Mouse (Mus musculus) lung, postnatal 0 days (tissue): ENCODE data around the gene Gm11568. TPM values are rescaled to one million over a fixed set of nuclear protein-coding genes. Genes with fewer than 3 reads are reported as not detected.
"Not testable (repeated sequence)": the region's sequence is repeated elsewhere in the genome, so short reads cannot be mapped to it uniquely, and the experiment has no call there.

ENCODE experiments used
- ATAC-seq: fragments of 200-750 bp; cut with Nextera tagmentation; 2 replicates; pipeline ENCODE4 v1.8.0; 2017; ENCODE audit warnings: moderate library complexity
- DNase-seq: peaks from one replicate; pipeline ENCODE4 v3.0.0-alpha.2; 2016; ENCODE audit warnings: low spot score
- H3K27ac ChIP-seq: fragments of 300-500 bp; sonication (generic); 2 replicates; pipeline ENCODE4 v1.5.1; 2014; ENCODE audit warnings: antibody characterized with exemption, mild to moderate bottlenecking, low read length, mixed read lengths
- H3K27me3 ChIP-seq: fragments of 300-500 bp; sonication (generic); replicated peaks from 2 replicates; pipeline ENCODE4 v1.6.1; 2014; ENCODE audit warnings: low read length, mixed read lengths; ENCODE audit not compliant: insufficient read depth
- H3K36me3 ChIP-seq: fragments of 300-500 bp; sonication (generic); 2 replicates; pipeline ENCODE4 v1.6.1; 2014; ENCODE audit warnings: low read length, mixed read lengths; ENCODE audit not compliant: insufficient read depth
- H3K4me1 ChIP-seq: fragments of 300-500 bp; sonication (generic); 2 replicates; pipeline ENCODE4 v1.6.1; 2014; ENCODE audit warnings: antibody characterized with exemption, low read depth, low read length, mixed read lengths; ENCODE audit not compliant: insufficient read depth
- H3K4me2 ChIP-seq: fragments of 300-500 bp; sonication (generic); replicated peaks from 2 replicates; pipeline ENCODE4 v1.6.1; 2014; ENCODE audit warnings: low read depth, mild to moderate bottlenecking, low read length, moderate library complexity, mixed read lengths
- H3K4me3 ChIP-seq: fragments of 300-500 bp; sonication (generic); 2 replicates; pipeline ENCODE4 v1.5.1; 2014; ENCODE audit warnings: low read depth, low read length
- H3K9ac ChIP-seq: fragments of 300-500 bp; sonication (generic); replicated peaks from 2 replicates; pipeline ENCODE4 v1.6.1; 2014; ENCODE audit warnings: low read depth, mild to moderate bottlenecking
- H3K9me3 ChIP-seq: fragments of 300-500 bp; sonication (generic); 2 replicates; pipeline ENCODE4 v1.6.1; 2016; ENCODE audit warnings: low read length, mixed read lengths
- CTCF ChIP-seq: IDR thresholded peaks from 2 replicates; pipeline ENCODE4 v1.5.1; 2016; ENCODE audit warnings: antibody characterized with exemption, mild to moderate bottlenecking
- EP300 ChIP-seq: IDR thresholded peaks from 2 replicates; pipeline ENCODE4 v1.6.1; 2016; ENCODE audit warnings: antibody characterized with exemption, mild to moderate bottlenecking, control low read depth
- WGBS: fragments of 180-500 bp; shearing (Covaris S2); extraction: QIAGEN DNeasy Blood & Tissue Kit; methylation state at CpG from one replicate; pipeline ENCODE4 v1.1.7; 2014; 5-methylcytosine and 5-hydroxymethylcytosine counted together
- polyA plus RNA-seq: library from polyadenylated mRNA; unstranded; fragments of >200 nt; fragmentation: Nextera tagmentation; extraction: Ambion mirVana; gene quantifications from 2 replicates; pipeline ENCODE4 v1.2.1, GENCODE M21; 2015

Gene Gm11568
- polyA plus RNA-seq, result not detected in 2 replicates

DNA sequence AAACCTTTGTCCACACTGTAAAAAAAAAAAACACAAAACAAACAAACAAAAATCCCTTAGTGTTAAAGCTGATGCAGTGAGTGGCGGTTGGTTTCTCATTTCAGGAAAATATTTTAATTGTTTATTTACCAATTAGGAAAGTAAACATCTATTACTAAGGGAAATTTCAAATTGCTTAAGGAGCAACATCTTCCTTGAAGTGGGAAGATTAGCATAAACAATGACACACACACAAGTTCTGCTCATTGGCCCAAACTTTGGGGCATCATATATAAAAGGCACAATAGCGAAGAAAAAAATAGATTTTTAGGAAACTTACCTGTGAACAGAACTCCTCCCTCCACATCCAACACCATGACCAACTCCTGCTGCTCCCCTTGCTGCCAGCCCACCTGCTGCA is at the start of gene Gm11568:
Gene Gm11568 (plus strand): TSS at position 301 of the 400 bp plus-strand sequence.
- DNase-seq (no peak), ATAC-seq (no peak)
- H3K9me3 ChIP-seq, result no peaks in the 10 kb centered on the region
- no peak within 1 kb of the TSS for H3K4me3 ChIP-seq
- H3K36me3 ChIP-seq, result no peaks in the 10 kb centered on the region
- H3K4me1 ChIP-seq, result no peaks in the 10 kb centered on the region
- no peak within 1 kb of the TSS for H3K9ac ChIP-seq
- no peak within 1 kb of the TSS for H3K27ac ChIP-seq
- TF ChIP-seq CTCF, result no peak
- no peak for TF ChIP-seq EP300
- H3K4me2 ChIP-seq, result no peak within 1 kb of the TSS
- H3K27me3 ChIP-seq, result no peaks in the 10 kb centered on the region
- 73% methylated on average over 2 of the region's 2 CpGs for WGBS

DNA sequence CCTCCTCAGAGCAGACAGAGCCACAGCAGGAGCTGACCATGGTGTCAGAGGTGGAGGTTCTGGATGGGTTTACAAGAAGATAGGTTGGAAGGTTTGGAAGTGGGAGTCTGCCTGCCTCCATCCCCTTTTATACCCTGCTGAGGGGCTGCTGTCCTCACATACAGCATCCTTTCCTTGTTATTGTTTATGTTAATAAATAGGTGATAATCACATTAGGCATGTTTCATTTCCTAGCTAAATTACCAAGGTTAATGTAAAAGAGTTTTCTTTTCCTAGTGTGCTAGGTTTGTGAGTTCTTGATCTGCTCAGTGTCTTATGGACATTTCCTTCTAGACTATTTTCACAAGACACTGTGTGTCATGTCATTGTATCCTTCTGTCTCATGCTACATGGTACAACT is 47.9 kb upstream of the Gm11568 start, which contains the start of gene Krtap4-13:
Gene Krtap4-13 (minus strand): TSS at position 101 of the 400 bp plus-strand sequence.
- ATAC-seq, H3K9me3 ChIP-seq, H3K27ac ChIP-seq, H3K4me3 ChIP-seq, H3K4me2 ChIP-seq, H3K9ac ChIP-seq, H3K36me3 ChIP-seq, H3K4me1 ChIP-seq, DNase-seq, H3K27me3 ChIP-seq: not testable (repeated sequence)

DNA sequence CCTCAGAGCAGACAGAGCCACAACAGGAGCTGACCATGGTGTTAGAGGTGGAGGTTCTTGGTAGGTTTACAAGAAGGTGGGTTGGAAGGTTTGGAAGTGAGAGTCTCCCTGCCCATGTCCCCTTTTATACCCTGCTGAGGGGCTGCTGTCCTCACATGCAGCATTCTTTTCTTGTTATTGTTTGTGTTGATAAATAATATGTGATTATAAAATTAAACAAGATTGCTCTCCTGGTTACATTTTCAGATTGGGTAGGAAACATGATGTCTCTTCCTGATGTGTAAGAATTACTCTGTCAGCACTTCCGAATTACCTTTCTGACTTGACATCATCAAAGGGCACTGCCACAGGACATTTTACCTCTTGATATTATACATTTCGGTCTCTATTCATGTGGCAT is 42.2 kb upstream of the Gm11568 start, which contains the start of gene Gm11564:
Gene Gm11564 (minus strand): TSS at position 101 of the 400 bp plus-strand sequence.
- H3K27ac ChIP-seq, H3K9ac ChIP-seq, H3K36me3 ChIP-seq, H3K4me2 ChIP-seq, H3K27me3 ChIP-seq, H3K4me3 ChIP-seq, H3K9me3 ChIP-seq, DNase-seq, ATAC-seq, H3K4me1 ChIP-seq: not testable (repeated sequence)
- WGBS, result 73% methylated on average over 2 of the region's 2 CpGs

DNA sequence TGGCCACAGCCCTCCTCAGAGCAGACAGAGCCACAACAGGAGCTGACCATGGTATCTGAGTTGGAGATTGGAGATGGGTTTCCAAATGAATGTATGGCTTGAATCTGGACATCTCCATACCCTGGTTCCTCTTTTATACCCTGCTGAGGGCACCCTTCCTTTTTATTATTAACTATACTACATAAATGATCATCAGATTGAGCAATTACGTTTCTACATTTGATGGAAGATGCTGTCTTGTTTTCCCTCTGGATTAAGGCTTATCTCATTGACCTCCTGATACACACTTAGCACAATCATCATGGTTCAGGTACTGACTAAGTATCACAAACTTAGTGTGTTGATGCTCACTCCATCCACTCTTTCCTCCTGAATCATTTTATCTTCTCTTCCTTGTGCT is 19.8 kb upstream of the Gm11568 start, which contains the start of gene 2300003K06Rik:
Gene 2300003K06Rik (minus strand): TSS at position 101 of the 400 bp plus-strand sequence.
- Histone ChIP-seq H3K27me3 (no peaks in the 10 kb centered on the region), H3K4me3 (no peak within 1 kb of the TSS), H3K4me2 (no peak within 1 kb of the TSS), H3K36me3 (no peaks in the 10 kb centered on the region), H3K4me1 (no peaks in the 10 kb centered on the region), H3K9ac (no peak within 1 kb of the TSS), H3K27ac (no peak within 1 kb of the TSS), H3K9me3 (no peaks in the 10 kb centered on the region)
- no peak for DNase-seq
- WGBS, result 70% methylated on average over 1 of the region's 1 CpGs
- no peak for TF ChIP-seq CTCF
- no peak for ATAC-seq

DNA sequence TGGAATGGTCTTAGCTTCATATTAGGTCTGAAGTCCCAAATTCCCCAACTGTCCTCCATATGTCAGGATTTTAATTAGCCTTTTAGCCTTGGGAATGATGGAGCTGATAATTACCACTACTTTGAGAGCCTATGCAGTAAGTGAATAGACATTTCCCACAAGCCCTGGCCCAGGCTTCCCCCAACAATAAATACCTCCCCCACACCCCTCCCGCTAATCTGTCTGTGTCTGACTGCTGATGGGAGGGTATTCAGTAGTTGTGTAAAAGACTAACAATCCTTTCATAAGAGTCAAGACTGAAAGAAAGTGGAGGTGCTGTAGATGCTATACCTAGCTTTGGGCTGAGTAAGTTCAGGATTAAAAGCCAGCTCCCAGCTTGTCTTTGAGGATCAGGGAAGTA is 15.5 kb upstream of the Gm11568 start:
- H3K4me3 ChIP-seq, result no peak overlapping the region
- ATAC-seq (no peak), DNase-seq (no peak)
- TF ChIP-seq EP300 (no peak), CTCF (no peak)
- H3K4me2 ChIP-seq, result no peak overlapping the region
- no peaks in the 10 kb centered on the region for H3K9me3 ChIP-seq
- no peaks in the 10 kb centered on the region for H3K36me3 ChIP-seq
- no peaks in the 10 kb centered on the region for H3K27me3 ChIP-seq
- H3K9ac ChIP-seq, result no peak overlapping the region
- WGBS, result 82% methylated on average over 1 of the region's 1 CpGs
- H3K4me1 ChIP-seq, result no peaks in the 10 kb centered on the region
- no peak overlapping the region for H3K27ac ChIP-seq

DNA sequence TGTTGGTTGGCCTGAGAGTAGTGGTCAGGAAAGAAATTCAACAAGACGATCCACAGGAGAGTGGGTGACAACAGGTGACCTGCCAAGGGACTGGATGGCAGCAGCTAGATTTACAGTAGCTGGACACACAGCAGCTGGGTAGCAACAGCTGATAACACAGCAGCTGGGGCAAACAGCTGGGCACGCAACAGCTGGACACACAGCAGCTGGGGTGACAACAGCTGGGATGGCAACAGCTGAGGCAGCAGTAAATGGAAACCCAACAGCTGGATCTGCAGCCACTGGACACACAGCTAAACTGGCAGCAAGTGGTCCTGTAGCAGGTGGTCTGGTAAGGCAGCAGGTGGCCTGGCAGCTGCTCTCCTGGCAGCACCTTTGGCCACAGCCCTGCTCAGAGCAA is 11.0 kb upstream of the Gm11568 start:
- TF ChIP-seq CTCF, result no peak
- no peak for TF ChIP-seq EP300
- DNase-seq (no peak), ATAC-seq (no peak)
- Histone ChIP-seq H3K36me3 (no peaks in the 10 kb centered on the region), H3K4me2 (no peak overlapping the region), H3K4me3 (no peak overlapping the region), H3K9ac (no peak overlapping the region), H3K4me1 (no peaks in the 10 kb centered on the region), H3K9me3 (no peaks in the 10 kb centered on the region), H3K27ac (no peak overlapping the region), H3K27me3 (no peaks in the 10 kb centered on the region)
- 79% methylated on average over 2 of the region's 2 CpGs for WGBS

DNA sequence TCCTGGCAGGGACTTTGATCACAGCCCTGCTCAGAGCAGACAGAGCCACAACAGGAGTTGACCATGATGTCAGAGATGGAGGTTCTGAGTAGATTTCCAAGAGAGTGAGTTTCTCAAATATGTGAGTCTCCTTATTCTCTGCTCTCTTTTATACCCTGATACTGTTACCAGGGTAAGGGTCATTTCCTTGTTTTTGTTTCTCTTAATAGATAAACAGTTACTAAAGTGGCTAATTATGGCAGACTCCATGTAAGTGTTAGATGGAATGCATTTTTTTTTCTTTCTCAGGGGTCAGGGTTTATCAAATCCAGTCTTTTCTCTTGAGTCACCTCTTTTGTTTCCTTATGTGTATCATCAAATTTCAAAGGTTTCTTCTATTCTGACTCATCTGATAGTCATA is 6.2 kb upstream of the Gm11568 start, which contains the start of gene Krtap4-16:
Gene Krtap4-16 (minus strand): TSS at position 101 of the 400 bp plus-strand sequence.
- no peak within 1 kb of the TSS for H3K27ac ChIP-seq
- no peak for ATAC-seq
- H3K27me3 ChIP-seq, result no peaks in the 10 kb centered on the region
- DNase-seq, result no peak
- H3K36me3 ChIP-seq, result no peaks in the 10 kb centered on the region
- no peak within 1 kb of the TSS for H3K9ac ChIP-seq
- no peak within 1 kb of the TSS for H3K4me3 ChIP-seq
- no peak for TF ChIP-seq EP300
- no peak for TF ChIP-seq CTCF
- no peaks in the 10 kb centered on the region for H3K9me3 ChIP-seq
- H3K4me1 ChIP-seq, result no peaks in the 10 kb centered on the region
- no peak within 1 kb of the TSS for H3K4me2 ChIP-seq
